Mouse (Mus musculus) effector memory CD4-positive, alpha-beta T cell, adult 7 months (primary cell): ENCODE measurements around the gene H2al1f. TPM values are rescaled to one million over a fixed set of nuclear protein-coding genes. Genes with fewer than 3 reads are reported as not detected.

ENCODE experiments used
- polyA plus RNA-seq: library from polyadenylated mRNA; unstranded; fragments of 100-300 nt; shearing (Covaris generic); gene quantifications from one replicate; pipeline ENCODE4 v1.2.1, GENCODE M21; 2017

The H2al1f gene
- not detected for polyA plus RNA-seq

DNA sequence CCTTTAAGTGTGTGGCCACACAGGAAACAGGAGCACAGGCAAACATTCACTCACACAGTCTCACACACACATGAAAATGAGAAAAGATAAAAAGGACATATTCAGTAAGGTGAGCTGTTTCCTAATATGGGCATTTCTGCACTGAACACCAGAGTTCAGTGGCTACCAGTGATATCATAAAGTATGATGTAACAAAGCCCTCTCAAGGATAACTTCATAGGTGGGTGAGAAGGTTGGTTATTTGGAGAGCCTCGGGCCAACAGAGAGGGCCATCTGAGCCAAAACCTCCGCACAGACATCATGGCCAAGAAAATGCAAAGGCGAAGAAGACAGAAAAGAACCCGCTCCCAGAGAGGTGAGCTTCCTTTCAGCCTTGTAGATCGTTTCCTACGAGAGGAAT, at the start of gene H2al1f:
Gene H2al1f (plus strand): TSS at position 301 of the 400 bp plus-strand sequence.

GRCm38 (mm10) chrX:11298957-11299356, 16.0 kb upstream of the H2al1f start, which contains the start of gene H2al1a:
TSS of gene H2al1a (plus strand) at chrX:11299257.

GRCm38 (mm10) chrX:11302132-11302531, 12.8 kb upstream of the H2al1f start, which contains the start of gene H2al1b:
TSS of gene H2al1b (plus strand) at chrX:11302432.

GRCm38 (mm10) chrX:11305355-11305754, 9.6 kb upstream of the H2al1f start, which contains the start of gene H2al1c:
TSS of gene H2al1c (plus strand) at chrX:11305655.

DNA sequence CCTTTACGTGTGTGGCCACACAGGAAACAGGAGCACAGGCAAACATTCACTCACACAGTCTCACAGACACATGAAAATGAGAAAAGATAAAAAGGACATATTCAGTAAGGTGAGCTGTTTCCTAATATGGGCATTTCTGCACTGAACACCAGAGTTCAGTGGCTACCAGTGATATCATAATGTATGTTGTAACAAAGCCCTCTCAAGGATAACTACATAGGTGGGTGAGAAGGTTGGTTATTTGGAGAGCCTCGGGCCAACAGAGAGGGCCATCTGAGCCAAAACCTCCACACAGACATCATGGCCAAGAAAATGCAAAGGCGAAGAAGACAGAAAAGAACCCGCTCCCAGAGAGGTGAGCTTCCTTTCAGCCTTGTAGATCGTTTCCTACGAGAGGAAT, 6.4 kb upstream of the H2al1f start, which contains the start of gene H2al1d:
Gene H2al1d (plus strand): TSS at position 301 of the 400 bp plus-strand sequence.

DNA sequence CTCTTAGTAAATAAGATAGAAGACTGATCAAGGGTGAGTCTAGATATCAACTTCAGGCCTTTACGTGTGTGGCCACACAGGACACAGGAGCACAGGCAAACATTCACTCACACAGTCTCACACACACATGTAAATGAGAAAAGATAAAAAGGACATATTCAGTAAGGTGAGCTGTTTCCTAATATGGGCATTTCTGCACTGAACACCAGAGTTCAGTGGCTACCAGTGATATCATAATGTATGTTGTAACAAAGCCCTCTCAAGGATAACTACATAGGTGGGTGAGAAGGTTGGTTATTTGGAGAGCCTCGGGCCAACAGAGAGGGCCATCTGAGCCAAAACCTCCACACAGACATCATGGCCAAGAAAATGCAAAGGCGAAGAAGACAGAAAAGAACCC, 3.3 kb upstream of the H2al1f start, which contains the start of gene H2al1e:
Gene H2al1e (plus strand): TSS at position 301 of the 400 bp plus-strand sequence.

DNA sequence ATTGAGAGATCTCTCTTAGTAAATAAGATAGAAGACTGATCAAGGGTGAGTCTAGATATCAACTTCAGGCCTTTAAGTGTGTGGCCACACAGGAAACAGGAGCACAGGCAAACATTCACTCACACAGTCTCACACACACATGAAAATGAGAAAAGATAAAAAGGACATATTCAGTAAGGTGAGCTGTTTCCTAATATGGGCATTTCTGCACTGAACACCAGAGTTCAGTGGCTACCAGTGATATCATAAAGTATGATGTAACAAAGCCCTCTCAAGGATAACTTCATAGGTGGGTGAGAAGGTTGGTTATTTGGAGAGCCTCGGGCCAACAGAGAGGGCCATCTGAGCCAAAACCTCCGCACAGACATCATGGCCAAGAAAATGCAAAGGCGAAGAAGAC, 3.0 kb downstream of the H2al1f start, which contains the start of gene H2al1g:
Gene H2al1g (plus strand): TSS at position 301 of the 400 bp plus-strand sequence.

GRCm38 (mm10) chrX:11321192-11321591, 6.2 kb downstream of the H2al1f start, which contains the start of gene H2al1h:
TSS of gene H2al1h (plus strand) at chrX:11321492.

GRCm38 (mm10) chrX:11324359-11324758, 9.4 kb downstream of the H2al1f start, which contains the start of gene H2al1i:
TSS of gene H2al1i (plus strand) at chrX:11324659.

GRCm38 (mm10) chrX:11327522-11327921, 12.6 kb downstream of the H2al1f start, which contains the start of gene H2al1j:
TSS of gene H2al1j (plus strand) at chrX:11327822.

Other genes starting within 250 kb of the H2al1f start
- gene H2al1a, start 15.9 kb upstream of the H2al1f start, polyA plus RNA-seq: not detected
- not detected for gene H2al1b, start 12.7 kb upstream of the H2al1f start, polyA plus RNA-seq
- not detected for gene H2al1c, start 9.5 kb upstream of the H2al1f start, polyA plus RNA-seq
- gene H2al1d, start 6.3 kb upstream of the H2al1f start, polyA plus RNA-seq: not detected
- gene H2al1e, start 3.2 kb upstream of the H2al1f start, polyA plus RNA-seq: not detected
- gene H2al1g, start 3.1 kb downstream of the H2al1f start, polyA plus RNA-seq: not detected
- not detected for gene H2al1h, start 6.3 kb downstream of the H2al1f start, polyA plus RNA-seq
- not detected for gene H2al1i, start 9.5 kb downstream of the H2al1f start, polyA plus RNA-seq
- not detected for gene H2al1j, start 12.7 kb downstream of the H2al1f start, polyA plus RNA-seq